Mouse (Mus musculus) CD4-positive, CD25-positive, alpha-beta regulatory T cell (primary cell): Measurements from ENCODE around the gene Lhx2. TPM values are rescaled to one million over a fixed set of nuclear protein-coding genes. Genes with fewer than 3 reads are reported as not detected.

ENCODE experiments used
- polyA plus RNA-seq: library from polyadenylated mRNA; unstranded; fragments of 100-300 nt; shearing (Covaris generic); gene quantifications from one replicate; pipeline ENCODE4 v1.2.1, GENCODE M21; 2017

The Lhx2 gene
- polyA plus RNA-seq, result 0.16 TPM

DNA sequence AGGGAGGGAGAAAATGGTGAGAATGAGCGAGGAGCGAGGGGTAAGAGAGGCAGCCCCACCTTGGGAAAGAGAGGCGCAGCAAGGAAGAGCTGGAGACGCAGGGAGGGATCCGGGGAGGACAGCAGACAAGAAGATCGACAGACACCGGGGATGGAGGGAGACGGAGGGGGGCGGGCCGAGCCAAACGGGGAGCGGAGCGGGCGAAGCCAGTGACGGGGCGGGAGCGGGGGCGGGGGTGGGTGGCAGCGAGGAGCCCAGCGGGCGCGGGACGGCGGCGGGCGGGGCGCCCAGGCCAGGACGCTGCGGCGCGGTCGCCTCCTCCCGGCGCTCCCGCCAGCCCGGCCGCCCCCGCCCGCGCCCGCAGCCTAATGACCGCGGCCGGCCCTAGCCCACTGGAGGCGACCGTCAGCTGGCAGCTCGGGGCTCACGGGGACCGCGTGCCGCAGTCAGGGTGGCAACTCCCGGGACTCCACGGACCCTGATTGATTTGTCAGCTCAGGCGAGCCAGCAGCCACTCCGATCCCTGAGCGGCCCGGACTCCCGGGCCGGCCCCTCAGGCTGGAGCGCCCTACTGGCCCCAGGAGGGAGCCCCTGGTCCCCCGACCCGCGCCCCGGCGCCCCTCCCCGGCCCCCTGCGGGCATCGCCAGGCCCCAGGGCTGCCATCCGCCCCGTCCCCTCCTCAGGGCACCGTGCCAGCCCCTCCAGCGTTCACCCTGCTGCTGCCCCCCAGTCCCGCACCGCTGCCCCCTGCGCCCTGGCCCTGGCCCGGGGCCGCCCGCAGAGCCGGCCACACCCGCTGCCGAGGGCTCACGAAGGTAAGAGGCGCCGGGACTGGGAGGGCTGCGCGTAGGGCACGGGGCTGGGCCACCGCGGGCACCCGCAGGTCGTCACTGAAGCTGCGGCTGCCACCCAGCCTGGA lies at the start of gene Lhx2:
TSS of gene Lhx2 (plus strand) at position 292 of the 920 bp plus-strand sequence.

Other genes starting within 250 kb of the Lhx2 start
- gene Dennd1a, start 51.9 kb upstream of the Lhx2 start, polyA plus RNA-seq, result 34.0 TPM
- 2.3 TPM for gene Nek6, start 172.4 kb downstream of the Lhx2 start, polyA plus RNA-seq